Mouse (Mus musculus) adrenal gland, postnatal 10 days (tissue): ENCODE results near the gene RPS10-NUDT3. TPM values are rescaled to one million over a fixed set of nuclear protein-coding genes. Genes with fewer than 3 reads are reported as not detected.
"Not testable (repeated sequence)": the region's sequence is repeated elsewhere in the genome, so short reads cannot be mapped to it uniquely, and the experiment has no call there.

Source experiments
- DNase-seq: peaks from one replicate; pipeline ENCODE4 v3.0.0; 2021; ENCODE audit warnings: mixed read lengths
- total RNA-seq, 2 experiments: library from RNA; stranded (reverse); gene quantifications; 2 replicates each; pipeline ENCODE4 v1.2.3; 2021

The RPS10-NUDT3 gene
- total RNA-seq, 2 experiments from 2014 or later: 1.2 TPM; not detected in 1

DNA sequence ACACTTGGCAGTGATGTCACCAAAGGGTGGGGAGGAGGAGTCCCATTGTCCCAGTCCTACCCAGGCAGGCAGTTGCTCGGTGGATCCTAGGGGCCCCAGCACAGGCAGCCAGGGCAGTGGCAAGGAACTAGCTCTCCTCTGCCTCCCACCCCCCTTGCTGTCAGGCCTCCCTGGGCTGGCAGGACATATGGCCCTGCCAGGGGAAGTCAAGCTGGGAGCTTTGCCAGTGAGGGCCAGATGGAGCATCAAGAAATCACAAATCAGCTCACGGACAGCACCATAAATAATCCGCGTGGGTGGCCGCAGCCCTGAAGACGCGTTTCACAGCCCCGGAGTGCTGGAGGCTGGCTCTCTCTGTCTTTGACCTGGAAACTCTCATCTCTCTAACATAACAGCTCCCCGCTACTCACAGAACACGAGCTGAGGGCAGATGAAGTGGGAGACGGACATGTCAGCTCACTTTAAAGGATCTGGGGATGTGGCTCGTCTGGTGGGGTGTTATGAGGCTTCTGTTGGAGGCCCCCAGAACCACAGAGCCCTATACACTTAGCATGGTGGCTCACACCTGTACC is 7.6 kb upstream of the RPS10-NUDT3 start:
- peak; percentile 76 for DNase-seq

DNA sequence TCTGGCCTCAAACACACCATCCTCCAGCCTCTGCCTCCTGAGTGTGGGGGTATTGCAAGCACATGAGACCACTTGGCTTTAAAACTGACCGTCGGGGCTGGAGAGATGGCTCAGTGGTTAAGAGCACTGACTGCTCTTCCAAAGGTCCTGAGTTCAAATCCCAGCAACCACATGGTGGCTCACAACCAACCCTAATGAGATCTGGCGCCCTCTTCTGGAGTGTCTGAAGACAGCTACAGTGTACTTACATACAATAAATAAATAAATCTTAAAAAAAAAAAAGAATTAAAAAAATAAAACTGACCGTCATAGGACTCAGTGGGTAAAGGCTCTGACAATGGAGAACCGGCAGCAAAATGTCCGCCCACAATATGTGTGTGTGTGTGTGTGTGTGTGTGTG is 4.8 kb upstream of the RPS10-NUDT3 start:
- DNase-seq: not testable (repeated sequence)

DNA sequence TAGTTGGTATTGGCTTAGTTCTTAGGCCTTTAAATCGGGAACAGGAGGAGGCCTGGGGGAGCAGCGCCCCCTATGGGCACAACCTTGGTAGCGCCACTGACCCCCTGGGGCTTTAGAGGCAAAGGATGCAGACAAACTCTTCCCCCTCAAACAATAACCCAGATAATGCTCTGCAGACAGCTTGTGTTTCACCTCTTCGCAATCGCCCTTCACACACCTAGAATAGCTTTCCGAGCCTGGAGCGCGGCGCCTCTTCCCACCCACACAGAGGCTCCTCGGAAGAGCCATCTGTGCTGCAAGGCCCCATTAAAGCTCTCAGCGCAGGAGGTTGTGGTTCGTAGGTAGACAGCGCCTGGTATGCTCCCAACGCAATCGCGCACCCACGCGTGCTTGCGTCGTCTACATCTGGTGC is 3.9 kb upstream of the RPS10-NUDT3 start:
- no peak for DNase-seq

DNA sequence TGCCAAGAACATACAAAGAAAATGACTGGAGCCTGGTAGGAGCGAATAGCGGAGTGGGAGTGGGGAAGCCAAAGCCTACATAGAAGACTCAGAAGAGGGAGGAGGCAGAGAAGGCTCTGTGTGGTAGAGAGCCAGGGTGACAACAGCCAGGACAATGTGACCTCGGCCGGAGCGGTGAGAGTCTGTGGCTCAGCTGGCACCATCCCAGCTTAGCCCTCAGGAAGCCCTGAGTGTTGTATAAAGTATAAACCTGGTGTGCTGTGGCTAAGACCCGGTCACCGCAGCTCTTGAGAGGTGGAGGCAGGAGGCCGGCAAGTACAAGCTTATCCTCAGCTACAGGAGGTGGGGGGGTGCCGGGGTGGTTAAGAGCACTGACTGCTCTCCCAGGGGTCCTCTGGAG is 2.3 kb upstream of the RPS10-NUDT3 start:
- peak; percentile 58 for DNase-seq

DNA sequence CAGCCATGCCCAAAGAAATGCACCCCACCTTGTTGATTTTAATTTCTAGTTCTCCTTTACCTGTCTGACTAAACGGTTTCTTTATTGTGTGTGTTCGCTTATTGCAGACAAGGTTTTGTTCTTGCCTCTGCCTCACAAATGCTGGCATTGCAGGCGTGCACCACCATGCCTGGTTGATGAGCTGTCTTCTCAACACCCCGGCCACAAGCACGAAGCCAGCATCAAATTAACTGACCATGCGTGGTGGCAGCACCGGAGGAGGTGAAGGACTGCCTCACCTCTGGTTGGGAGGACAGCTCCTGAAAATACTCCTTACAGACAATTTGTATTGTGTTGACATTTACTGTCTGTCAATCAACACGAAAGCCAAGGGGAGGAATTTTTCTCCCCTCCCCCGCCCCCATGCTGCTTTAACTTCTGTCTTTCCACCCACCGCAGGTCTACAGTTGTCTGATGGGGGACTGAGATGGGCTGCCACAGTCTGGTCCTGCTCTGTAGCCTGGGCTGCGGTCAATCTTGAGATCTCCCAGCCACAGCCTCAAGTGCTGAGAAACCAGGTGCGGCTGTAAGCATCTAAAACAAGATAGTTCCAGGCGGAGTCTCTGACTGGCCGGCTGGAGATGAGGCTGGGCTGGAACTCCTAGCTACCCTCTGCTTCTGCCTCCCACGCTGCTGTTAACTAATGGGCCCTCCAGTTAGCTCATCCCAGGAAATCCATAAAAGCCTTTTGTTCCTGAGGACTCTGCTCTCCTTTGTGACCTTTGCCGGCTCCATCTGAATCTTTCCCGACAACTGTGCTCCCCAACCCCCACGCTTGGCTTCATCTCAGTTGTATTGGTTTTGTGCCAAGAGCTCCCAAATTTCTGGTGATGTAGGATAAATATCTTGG is 1.4 kb upstream of the RPS10-NUDT3 start, which contains the start of gene Rps10:
Gene Rps10 (minus strand): TSS at position 538 of the 889 bp plus-strand sequence.
- no peak for DNase-seq

DNA sequence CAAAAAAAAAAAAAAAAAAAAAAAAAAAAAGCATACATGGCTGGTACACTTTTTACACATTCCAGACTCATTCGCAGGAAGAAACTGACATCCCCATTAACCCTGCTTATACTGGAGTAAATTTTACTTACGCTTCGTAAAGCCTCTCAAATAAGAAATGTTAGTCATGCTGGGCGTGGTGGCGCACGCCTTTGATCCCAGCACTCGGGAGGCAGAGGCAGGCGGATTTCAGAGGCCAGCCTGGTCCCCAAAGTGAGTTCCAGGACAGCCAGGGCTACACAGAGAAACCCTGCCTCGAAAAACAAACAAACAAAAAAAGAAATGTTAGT is 517 bp upstream of the RPS10-NUDT3 start:
- not testable (repeated sequence) for DNase-seq

DNA sequence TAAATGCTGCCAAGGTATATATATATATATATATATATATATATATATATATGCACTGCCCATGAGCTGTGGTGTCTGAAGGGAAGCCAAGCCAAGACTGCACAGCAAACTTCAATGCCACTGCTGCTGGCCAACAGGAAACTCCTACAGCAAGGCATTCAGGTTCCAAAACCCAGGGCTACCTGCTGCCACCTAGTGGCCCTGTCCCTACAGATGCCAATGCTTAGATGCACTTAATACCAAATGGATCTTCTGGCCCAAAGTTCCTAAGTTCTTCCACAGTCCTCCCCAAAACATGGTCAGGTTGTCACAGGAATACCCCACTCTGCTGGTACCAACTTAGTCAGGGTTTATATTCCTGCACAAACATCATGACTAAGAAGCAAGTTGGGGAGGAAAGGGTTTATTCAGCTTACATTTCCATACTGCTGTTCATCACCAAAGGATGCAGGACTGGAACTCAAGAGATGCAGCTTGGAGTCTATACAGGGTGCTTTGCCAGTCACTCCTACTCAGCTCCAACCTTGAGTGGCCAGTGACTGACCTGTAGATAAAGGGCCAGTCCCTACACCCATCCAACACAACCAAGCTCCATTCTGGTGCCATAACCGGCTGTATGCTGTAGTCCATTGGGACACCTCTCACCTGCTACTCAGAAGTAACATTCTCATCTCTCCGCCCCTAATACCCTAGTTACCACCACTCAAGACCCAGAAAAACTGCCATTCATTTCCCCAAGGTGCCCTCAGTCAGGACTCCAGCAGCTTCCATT is 5.6 kb downstream of the RPS10-NUDT3 start:
- peak; percentile 91 for DNase-seq

DNA sequence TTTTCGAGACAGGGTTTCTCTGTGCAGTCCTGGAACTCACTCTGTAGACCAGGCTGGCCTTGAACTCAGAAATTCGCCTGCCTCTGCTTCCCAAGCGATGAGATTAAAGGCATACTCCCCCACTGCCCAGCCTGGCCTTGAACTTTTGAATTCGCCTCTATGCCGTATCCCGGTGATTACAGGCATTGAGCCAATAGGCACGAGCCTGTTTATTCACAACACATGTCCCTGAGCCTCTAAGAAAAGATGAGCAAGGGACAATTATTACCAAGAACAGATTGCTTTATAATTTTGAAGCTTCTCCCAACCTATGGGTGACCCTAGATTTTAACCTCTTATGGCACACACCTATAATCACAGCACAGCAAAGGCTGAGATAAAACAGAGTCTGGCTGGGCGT is 6.6 kb downstream of the RPS10-NUDT3 start:
- DNase-seq: no peak

DNA sequence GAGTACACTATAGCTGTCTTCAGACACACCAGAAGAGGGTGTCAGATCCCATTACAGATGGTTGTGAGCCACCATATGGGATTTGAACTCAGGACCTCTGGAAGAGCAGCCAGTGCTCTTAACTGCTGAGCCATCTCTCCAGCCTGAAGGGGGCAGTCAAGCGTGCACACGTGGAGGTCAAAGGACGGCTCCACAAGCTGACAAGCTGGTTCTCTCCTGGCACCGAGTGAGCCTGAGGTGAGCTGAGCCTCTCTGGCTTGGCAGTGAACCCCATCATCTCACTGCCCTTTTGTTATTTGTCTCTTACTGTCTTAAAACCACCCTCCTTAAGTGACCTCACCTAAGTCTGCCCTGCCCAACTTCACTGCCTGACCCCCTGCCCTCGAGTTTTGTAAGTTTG is 7.6 kb downstream of the RPS10-NUDT3 start:
- DNase-seq: no peak

DNA sequence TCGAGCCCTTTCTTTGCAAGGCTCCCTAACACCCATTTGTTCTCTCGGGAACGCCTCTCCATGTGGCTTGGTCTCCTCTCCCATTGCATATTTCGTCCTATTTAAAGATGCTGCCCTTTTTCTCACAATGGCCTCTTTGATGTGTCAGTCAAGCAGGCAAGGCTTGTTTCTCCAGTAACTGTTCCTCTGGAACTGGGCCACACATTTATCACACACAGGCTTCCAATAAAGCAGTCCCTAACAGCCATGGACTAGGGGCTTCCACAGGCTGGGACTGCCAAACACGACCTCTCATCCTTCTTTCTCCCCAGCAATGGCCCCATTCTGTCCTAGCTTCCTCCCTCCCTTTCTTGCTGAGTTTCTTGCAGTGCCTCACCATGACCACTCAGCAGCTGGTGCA is 8.3 kb downstream of the RPS10-NUDT3 start:
- DNase-seq: no peak

DNA sequence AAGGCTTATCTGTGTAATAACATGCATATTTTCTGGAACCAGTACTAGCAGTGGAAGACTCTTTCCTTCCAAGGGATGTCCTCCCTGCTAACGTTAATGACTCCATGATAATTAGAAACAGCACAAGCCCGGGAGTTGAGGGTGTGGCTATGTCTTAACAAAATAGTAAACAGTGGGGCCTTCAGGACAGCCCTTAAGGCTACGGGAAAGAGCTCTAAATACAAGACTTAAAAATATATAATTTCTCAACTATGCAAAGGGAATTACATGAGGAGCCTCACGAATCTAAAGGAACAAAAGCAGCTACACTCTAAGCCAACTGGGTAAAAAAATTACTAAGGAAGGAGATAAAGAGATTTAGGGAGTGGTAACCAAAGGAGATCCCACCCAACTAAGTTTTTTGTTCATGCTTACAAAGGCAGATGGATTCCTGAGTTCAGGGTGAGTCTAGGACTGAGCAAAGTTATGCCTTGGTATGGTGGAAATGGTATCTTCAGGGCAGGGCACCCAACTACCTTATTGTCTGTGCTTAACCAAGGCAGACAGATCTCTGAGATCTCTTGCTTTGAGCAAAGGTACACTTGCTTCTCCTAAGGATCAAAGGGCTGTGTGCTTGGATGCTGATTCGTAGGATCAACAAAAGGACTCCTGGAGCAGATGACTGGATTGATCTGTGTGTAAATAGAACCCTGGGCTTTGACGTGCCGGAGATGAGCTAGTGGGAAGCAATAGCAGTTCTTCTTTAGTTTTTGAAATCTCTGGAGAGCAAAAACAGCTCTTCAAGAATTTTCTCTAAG is 9.4 kb downstream of the RPS10-NUDT3 start:
- DNase-seq: no peak

DNA sequence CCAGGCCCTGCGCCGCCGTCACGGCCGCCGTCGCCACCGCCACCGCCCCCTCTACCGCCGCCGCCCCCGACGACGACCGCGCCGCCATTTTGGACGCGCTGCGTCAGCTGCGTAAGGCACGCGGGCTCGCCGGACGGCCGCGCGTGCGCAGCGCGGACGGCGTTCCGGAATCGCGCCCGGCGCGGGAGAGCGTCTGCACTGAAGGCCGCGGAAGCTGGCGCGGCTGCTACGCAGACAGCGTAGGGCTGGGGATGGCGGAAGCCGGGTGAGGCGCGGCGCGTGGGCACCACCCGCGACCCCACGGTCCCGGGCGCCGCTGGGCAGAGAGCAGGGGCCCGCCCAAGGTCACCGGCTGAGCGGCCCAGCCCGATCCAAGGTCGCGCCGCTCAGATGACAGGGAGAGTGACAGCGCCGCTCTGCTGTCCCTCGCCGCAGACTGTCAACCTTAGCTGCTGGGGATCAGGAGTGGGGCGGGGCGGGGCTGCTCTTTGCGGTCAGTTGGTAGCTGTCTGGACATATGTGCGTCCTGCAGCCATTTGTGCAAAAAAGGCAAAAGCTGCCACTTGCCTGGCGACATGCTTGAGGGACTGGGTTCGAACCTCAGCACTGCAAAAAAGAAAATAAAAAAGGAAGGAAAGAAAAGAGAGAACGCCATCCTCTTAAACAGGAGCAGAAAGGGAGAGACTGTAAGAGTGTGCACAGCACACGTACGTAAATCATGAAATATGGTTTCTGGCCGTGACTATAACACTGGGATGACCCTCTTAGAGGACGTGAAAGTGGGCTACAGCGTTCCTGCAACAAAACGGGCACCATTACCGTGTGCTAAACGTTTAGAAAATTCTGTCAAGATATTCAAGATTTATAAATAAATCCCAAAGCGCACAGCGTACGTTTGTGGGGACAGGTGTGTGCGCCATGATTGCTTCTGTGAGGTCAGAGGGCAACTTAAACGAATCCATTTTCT is 11.4 kb downstream of the RPS10-NUDT3 start, which contains the start of gene Nudt3:
Gene Nudt3 (minus strand): TSS at position 136 of the 967 bp plus-strand sequence.
- peak; percentile 92 for DNase-seq

DNA sequence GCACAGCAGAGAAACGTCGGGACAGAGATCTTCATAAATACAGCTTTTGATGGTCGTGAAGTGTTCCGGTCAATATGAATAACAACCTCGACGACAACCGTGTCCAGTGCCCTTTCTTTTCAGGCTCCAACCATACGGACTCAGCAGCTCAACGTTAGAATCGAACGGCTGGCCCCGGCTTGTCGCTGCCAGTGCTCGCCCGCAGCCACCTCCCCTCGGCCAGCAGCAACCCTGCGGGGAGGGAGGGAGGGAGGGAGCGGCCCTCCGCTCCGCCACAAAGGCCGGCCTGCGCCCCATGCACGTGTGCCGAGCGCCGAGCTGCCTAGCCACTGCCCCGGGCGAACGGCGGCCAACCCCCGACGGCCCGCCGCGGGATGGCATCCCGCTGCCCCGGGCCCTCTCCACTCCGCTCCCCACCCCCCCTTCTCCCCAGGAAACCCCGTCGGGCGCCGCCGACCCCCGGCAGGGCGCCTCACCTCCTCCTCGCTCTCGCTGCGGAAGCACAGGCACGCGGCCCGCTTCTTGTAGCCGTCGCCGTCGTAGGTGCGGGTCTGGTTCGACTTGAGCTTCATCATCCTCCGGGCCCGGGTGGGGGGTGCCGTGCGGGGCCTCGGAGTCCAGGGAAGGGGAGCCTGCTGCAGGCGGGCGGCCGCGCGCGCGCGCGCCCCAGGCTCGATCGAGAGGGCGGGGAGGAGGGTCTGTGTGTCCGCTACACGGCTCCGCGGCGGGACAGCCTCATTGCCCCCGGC is 12.2 kb downstream of the RPS10-NUDT3 start:
- peak; percentile 71 for DNase-seq

DNA sequence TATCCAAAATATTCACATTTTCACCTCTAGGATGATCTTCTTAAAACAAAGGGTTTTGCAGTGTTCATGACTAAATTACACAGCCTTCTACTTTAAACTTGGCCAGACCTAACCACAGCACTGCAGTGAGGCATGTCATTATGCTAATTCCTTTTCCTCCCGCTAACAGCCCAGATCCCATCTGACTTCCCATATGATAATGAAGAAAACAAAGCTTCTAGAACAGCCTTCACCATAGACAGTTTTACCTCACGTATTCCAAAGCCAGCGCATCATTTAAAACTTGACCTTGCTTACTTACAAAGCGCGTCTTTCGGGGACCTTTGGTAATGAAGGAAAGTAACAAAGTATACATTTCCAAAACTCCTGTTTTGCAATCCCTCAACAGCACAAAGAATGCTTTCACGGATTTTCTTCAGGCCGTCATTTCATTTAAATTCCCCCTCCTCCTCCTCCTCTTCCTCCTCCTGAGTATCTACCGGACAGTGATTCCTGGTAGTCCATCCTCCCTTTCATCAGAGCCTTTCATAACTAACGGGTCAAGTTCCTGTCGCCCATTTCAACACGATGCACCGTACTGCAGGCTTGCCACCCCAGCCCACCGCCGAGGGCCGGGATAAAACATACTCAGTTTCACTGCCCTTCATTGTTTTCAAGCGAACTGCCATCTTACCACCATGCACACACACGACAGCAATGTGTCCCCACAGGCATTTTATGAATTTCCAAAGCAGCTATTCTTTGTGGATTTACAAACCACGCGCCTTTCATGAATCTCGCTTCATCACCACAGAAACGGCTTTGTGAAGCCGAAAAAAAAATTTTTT is 13.1 kb downstream of the RPS10-NUDT3 start:
- no peak for DNase-seq

DNA sequence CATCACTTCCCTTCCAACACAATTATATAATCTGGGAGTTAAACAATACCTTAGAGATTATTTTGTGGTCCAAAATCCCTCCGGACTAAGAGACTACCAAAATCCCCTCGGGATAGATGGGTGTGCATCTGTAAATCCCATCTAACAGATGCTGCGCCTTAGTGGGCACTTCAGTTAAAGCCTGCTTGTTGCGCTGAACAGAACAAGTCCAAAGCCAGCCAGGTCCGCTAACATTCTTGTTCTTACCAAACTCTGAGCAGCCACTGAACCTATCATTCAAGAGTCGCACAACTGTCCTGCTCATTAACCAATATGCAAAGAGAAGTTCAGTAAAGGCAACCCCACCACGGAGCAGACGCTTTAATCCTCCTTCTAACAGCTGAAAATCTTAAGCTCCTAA is 13.9 kb downstream of the RPS10-NUDT3 start:
- no peak for DNase-seq

DNA sequence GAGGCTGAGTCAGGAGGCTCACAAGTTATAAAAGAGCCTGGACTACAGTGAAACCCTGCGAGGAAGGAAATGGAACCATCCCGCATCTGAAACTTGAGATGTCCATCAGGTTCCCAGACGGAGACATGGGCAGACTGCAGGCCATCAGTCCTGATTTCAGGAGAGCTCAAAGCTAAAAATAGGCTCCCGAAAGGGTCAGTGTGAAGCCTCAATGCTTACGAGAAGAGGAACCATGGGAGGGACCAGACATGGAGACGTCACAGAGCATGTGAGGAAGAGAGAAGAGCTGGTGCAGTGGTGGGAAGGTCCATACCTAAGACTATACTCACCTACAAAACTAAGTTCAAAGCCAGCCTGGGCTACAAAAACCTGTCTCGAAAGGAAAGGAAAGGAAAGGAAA is 19.6 kb downstream of the RPS10-NUDT3 start:
- DNase-seq: no peak

DNA sequence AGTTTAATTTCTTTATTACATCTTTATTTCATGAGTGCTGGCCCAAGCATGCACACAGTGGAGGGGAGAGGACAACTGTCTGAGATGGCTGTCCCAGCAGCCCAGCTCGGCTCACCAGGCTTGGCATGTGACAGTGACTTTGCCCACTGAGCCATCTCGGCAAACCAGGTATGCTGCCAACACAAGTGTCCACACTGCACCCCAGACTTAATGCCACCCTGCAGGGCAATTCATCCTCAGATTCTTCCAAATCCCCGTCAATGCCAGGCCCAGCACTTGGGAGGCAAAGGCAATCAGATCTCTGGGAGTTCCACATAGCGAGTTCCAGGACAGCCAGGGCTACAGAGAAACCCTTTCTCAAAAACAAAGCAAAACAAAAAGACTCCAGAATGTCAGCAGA is 22.0 kb downstream of the RPS10-NUDT3 start:
- DNase-seq: no peak

DNA sequence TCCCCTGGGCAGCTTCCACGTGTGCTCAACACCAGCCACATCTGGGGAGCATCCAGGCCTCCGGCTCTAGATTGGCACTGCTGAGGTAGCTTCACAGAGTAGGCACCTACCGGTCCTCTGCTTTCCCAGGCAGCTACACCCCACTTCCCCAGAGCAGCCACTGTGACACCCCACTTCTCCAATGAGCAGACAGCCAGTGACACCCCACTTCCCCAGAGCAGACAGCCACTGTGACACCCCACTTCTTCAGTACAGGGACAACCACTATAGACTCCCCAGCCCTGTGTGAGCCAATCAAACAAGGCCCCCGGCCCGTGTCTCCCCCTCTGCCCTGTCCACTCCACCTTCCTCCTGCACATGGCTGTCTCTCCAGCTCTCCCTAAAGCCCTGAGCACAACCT is 23.0 kb downstream of the RPS10-NUDT3 start:
- DNase-seq: no peak

DNA sequence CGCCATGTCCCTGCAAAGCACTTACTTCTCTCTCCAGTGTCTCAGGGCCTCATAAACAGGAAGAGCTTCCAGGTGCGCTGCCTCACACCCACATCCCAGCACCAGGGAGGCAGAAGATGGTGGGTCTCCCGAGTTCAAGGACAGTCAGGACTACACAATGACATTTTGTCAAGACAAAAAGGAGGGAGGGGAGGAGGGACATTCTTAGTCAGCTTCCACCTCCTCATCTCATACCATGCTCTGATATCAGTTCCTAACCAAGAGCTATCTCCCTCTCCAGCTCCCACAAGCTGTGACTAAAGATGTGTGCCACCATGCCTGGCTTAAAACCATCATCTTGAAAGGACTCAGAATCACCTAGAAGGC is 23.5 kb downstream of the RPS10-NUDT3 start:
- no peak for DNase-seq
